Mouse (Mus musculus) urinary bladder, postnatal 4 days (tissue): Measurements from ENCODE around the gene Rad51.

Experiments used
- DNase-seq, 2 experiments: peaks; one replicate each; pipeline ENCODE4 v3.0.0; 2021 to 2022; ENCODE audit warnings: low spot score in 2 of 2

Rad51 gene

DNA sequence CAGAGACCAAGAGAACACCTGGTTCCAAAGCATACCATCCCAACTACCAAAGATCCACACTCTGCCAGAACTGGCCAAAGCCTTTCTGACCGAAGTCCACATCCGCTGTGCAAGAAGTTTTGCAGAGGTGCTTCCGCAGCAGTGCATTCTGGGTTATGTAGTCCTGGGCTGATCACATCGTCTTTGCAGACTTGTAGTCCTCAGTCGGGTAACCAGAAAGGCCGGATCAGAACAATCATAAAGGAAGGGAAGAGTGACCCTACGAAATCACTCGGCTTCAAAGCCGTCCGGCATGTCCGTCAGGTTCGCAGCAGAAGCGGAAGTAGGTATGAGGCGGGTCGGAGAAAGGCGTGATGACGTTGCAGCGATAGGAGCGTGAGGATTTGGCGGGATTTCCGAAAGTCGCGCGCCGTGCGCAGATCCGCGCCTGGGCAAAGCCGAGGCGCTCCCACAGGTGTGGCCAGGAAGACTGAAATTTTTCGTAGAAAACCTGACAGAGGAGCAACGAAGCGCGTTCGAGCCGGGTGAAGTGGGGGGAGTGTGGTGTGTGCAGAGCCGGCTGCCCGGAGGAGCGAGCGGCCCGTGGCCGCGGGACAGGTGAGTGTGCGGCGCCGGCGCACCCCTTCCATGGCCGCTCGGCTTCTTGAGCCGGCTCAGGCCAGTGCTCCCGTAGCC lies at the start of gene Rad51:
Gene Rad51, plus strand, starts transcription at position 356 of the 675 bp plus-strand sequence.
- DNase-seq = peak; percentile 81 to 87

DNA sequence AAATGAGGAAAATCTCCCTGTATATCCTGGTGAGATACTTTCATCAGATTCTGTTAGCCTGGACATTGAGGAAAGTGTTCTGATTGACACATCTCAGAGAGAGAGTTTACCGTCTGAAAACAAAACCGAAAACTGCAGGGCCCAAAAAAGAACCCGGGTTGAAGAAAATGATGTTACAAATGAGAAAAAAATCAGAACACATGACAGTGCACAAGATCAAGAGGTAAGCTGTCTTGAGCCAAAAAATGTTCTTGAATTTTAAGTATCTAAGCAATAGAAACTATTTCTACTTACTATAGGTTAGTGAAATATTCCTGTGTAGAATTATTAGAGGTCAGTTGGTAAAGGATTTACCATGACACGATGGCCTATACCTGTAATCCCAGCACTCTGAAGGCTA lies 40.2 kb upstream of the Rad51 start:
- no peak for DNase-seq

DNA sequence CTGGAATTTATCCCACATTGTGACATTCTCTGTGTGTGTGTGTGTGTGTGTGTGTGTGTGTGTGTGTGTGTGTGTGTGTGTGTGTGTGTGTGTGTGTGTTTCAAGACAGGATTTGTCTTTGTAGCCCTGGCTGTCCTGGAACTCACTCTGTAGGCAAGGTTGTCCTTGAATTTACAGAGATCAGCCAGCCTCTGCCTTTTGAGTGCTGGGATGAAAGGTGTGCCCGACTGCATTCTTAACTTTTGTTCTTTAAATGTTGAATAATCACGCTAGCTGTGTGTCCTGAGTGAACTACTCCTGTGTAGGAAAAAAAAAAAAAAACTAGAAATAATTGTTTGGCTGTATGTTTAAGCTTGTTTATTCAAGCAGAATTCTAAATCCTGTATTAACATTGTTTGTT lies 26.4 kb upstream of the Rad51 start:
- no peak for DNase-seq

DNA sequence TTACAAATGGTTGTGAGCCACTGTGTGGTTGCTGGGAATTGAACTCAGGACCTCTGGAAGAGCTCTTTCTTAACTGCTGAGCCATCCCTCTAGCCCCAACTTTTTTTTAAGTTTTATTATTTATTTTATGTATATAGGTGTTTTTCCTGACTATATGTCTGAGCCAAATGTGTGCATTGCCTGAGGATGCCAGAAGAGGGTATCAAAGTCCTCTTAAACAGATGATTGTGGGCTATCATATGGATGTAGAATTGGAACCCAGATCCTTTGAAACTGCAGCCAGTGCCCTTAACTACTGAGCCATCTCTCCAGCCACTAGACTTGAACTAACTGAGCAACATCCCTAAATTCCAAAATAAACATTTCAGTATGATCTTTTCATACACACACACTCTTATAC lies 11.0 kb upstream of the Rad51 start:
- DNase-seq = no peak

DNA sequence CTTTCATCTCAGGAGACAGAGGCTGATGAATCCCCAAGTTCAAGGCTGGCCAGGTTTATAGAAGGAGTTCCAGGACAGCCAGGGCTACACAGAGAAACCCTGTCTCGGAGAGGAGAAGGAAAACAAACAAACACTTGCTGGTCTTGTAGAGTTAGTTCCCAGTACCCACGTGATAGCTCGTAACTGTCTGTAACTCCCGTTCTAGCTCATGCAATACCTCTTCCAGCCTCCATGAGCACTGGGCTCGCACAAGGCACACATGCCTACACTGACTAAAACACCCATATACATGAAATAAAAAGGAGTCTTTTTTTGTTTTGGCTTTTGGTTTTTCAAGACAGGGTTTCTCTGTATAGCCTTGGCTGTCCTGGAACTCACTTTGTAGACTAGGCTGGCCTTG lies 6.0 kb upstream of the Rad51 start:
- no peak for DNase-seq

DNA sequence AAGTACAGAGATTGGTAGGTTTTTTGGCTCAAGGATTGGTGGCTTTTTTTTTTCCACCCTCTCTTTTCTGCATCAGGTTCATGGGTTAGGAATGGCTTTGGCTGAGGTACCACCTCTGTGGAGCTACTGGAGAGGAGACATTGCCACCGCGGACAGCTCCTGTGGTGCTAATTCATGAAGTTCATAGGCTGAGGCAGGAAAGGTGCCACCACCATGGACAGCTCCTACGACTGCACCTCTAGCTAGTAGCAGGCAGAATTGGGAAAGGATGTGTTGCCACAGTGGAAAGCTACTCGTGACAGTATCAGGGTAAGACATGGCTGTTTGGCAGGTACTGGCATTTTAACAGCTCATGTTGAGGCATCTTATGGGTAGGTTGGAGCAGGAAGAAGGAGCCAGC lies 4.0 kb upstream of the Rad51 start:
- no peak for DNase-seq

DNA sequence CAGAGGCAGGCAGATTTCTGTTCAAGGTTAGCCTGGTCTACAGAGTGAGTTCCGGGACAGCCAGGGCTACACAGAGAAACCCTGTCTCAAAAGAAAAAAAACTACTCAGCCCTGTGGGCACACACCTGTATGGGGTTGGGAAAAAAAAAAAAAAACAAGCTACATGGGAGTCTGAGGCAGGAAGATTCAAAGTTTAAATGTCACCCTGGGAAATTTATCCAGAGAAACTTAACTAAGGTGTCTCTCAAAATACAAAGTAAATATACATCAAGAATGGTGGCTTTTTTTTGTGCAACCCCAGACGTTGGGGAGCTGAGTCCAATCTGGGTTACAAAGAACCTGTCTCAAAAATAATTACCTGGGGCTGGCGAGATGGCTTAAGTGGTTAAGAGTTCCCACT lies 1.5 kb upstream of the Rad51 start:
- DNase-seq = no peak

DNA sequence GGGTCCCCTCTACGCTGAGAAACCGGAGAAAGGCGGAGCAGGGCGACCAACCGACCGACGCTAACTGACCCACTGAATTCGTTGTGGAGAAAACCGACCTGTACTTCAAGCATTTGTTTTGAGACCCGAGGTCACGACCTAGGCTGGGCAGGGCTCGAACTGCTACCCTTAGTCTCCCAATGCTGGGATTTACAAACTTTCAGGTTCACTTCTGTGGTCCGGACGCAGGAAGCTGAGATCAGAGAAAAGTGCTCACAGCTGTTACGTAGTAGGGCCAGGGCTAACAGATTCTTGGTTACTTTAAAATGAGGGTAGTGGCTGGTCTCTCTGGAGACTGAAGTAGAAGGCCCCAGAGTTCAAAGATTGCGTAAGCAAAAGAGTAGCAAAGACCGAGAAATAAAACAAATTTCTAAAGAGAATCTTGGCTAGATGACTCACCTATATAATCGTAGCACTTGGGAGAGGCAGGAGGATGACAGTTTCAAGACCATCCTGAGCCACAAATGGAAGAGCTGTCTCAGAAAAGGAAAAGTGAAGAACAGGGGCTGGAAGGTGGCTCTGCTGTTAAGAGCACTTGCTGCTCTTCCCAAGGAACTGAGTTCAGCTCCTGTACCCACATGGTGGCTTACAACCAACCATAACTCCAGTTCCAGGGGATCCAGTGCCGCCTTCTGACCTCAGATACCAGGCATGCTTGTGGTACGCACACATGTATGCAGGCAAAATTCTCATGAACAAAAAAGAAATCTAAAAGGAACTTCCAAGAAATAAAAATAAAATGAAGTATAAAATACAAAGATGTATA lies 730 bp downstream of the Rad51 start:
- no peak for DNase-seq

DNA sequence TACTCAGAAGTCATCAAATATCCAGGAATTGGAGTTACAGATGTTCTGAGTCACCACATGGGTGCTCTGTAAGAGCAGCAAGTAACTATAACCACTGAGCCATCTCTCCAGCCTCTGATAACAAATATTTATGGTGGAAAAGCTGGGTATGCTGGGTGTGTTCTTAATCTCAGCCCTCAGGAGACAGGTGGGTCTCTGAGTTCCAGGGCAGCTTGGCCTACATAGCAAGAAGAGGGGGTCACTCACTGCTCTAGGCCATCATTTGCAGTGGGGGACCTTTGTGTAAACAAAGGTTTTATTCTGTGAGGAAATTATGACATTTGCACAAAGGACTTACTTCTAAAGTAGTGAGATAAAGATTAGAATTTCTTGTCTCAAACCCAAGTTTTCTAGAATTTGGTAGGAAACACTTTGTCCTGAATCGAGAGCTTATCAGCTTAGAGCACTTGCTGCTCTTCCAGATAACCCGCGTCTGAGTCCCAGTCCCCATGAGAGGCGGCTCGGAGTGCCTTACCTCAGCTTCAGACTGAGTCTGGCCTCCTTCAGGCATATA lies 23.8 kb downstream of the Rad51 start:
- DNase-seq = no peak

DNA sequence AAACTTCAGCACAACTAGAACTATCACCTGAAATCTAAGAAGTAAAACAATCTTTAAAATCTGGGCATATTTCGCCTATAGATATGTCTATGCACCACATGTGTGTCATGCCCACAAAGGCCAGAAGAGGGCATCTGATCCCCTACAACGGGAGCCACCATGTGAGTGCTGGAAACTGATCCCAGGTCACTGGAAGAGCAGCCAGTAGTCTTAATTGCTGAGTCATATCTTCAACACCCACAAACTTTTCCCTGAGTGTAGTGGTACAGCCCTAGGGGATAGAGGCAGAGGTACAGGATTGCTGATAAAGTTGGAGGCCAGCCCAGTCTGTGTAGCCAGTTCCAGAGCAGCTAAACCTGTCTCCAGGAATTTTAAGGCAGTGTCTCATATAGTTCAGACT lies 32.6 kb downstream of the Rad51 start:
- no peak for DNase-seq

DNA sequence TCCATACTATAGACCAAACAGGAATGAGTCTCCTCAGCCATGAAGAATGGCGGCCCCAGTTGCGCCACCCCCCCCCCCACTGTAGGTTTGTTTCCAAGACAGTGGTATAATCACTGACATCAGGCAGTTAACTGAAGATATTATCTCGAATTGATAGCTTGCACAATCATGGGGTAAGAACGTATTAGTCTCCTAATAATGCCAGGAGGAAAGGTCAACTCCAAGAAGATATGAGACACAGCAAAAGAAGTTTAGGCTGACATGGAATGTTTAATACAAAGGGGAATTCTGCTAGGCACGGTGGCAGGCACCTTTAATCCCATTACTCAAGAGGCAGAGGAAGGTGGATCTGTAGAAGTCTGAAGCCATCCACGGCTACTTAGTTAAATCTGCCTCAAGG lies 33.8 kb downstream of the Rad51 start:
- DNase-seq = no peak

DNA sequence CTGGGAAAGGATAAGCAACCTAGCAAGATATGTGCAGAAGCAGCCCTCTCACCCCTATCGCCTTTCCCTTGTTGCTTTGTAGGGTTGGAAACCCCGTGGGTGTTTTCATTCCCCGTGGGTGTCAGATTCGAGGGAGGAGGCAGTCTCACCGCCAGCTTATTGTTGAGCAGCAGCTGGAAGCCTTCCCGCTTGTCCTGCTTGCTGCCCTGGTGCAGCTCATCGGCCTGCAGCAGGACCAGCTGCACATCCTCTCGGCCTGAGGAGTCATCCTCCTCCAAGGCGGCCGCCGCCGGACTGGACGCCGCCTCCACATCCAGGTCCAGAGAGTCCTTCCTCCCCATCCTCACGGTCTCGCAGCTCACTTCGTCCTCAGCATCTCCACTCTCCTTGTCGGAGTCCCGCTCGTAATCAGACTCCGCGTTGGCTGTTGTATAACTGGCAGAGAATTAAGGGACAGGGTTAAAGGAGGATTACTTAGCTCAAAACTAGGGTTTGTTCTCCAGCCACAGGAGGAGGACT lies 34.6 kb downstream of the Rad51 start:
- DNase-seq = peak in 1 of 2 experiments; percentile 29

DNA sequence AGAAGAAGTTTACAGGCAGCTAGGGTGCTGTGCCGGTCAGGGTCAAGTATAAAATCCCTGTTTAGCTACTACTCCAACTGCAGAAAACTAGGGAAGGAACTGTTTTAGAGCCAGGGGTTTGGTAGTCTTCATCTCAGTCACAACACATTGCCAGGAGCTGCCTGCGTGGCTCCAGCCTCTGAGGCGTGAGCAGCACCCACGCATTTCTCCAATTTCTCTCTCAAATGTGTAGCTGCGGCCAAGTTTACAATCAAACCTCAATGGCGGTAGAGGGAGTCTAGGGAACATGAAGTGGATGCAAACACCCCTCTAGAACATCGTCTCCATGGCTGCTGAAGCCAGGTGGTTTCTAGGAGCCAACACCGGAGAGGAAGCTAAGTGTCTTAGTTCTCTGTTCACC lies 35.2 kb downstream of the Rad51 start:
- no peak for DNase-seq

DNA sequence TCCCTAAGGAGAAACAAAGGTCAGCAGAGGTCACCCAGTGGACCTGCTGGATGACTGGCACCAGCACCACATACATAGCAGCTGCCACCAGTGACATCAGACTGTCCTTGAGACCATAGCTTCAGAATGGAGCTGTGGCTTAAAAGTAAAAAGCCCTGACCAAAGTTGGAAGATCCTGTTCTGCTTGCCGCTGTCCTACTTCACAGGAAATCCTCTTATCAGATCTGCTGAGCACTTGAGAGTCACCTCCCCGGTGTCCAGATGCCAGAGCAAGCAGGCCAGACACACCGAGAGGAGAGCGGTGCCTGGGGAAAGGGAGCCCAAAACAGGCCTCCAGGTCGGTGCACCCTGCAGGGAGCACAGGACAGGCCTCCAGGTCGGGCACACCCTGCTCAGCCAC lies 39.7 kb downstream of the Rad51 start:
- no peak for DNase-seq

DNA sequence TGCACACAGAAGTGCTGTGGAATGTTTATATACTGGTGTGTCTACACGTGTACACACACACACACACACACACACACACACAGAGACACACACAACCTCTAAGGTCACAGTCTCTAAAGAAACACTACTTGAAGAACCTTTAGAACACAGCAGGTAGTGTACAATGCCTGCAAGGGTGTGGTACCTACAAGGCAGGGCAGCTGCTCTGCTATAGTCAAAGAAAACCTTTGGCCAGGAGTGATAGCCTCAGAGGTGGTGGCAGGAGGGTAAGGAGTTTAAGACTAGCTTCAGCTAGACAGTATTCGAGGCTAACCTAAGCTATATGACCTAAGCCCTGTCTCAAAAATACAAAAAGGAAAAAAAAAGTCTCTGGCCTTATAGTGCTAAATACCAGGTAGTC lies 42.1 kb downstream of the Rad51 start:
- no peak for DNase-seq

DNA sequence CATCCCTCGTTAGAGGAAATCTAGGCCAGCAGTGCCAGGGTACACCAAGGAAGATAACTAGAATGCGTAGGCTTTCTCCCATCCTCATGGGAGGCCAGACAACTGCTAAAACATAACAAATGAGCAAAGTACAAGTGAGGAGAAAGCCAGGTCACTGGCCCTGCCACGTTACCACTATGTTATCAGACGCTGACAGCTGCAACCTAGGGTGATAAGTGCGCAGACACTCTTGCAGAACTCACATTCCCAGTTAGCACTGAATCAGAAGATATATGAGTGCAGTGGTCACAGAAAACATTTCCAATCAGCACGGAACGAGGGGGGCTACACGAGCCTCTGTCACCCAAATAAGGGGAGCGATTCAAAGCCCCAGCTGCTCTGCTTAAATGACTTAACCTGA lies 42.8 kb downstream of the Rad51 start:
- no peak for DNase-seq

DNA sequence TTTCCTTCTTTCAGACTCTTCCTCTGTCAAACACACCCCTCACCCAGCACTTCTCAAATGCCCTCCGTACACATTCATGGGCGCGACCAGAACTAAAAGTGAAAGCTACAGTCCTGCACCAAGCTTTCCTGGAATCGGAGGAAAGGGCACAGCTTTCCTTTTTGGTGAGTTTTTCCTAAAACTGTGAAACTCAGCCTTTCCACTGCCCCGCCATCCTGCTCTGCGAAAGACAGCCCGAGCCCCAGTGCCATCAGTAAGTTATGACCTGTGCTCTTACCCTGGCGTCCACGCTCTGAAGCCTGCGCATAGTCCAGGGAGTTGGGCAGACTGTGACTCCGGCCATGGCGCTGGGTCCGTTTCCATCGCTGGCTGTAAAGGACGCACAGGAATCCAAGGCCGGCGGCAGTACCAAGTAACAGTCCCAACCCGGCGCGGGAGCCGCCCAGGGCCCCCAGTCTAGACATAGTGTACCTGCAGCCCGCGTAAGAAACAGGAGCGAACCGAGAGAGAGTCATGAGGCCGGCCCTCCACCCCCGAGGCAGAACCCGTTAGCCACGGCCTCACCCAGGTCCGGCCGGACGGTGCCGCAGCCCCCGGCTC lies 43.6 kb downstream of the Rad51 start:
- no peak for DNase-seq

DNA sequence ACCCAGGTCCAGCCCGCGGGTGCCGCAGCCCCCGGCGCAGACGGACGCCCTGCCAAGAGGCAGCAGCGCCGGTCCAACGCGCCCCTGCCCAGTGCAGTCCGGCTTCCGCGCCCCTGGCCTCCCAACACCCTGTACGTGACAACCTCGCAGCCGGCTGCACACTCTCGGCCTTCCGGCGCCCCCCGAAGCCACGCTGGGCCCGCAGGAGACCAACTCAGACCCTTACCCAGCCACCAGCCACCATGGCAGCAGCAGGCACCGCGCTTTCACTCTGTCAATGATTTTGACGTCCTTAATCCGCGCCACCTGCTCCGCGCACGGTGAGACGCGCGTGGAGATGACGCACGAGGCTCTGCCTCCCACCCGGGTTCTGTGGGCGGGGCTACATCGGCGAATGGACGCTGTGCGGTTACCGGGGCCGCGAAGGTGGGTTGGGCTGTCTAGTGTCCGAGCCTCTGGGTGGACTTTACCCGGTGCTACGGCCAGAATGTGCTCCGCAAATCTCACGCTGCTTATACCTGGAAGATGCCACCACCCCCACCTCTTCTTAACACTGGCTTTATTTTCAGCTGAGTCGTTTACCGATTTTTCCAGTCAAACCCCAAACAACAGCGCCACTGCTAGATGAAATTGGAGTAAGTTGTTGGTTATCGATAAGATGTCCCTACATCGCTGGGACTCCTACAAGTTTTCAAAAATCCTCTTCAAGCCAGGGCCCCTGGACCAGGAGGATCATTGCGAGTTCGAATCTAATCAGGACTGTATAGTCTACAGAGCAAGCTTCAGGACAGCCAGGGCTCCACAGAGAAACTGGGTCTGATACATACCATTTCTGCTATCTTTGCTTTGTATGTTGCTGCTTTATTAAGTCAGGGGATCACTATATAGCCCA lies 44.3 kb downstream of the Rad51 start, which contains the start of gene Rmdn3:
Gene Rmdn3, minus strand, starts transcription at position 354 of the 892 bp plus-strand sequence.
- DNase-seq = peak; percentile 86 to 94

DNA sequence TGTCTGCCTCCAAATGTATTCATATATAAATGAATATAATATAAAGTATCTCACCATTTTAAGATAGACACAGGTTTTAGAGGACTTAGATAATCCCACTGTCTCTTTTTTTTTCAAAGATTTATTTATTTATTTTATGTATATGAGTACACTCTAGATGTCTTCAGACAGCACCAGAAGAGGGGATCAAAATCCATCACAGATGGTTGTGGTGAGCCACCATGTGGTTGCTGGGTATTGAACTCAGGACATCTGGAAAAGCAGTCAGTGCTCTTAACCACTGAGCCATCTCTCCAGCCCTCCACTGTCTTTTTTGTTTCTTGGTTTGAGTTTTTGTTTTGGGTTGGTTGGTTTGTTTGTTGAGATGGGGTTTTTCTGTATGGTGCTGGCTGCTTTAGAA lies 45.2 kb downstream of the Rad51 start:
- no peak for DNase-seq

DNA sequence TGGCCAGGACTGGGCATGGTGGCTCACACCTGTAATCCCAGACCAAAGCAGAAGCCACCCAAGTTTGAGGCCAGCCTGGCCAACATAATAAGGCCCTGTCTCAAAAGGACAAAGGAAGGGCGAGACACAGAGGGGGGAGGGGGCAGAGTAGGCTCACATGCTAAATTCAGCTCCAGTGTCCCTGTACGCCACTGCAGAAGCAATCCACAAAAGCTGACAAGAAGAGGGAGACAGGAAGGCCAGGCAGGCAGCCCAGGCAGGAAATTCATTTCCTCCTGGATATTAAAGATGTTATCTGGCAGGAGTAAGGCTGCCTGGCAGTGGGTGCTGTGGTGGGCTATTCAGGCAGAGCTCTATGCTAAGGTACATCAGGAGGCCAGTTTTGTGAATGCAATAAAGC lies 48.7 kb downstream of the Rad51 start:
- no peak for DNase-seq

DNA sequence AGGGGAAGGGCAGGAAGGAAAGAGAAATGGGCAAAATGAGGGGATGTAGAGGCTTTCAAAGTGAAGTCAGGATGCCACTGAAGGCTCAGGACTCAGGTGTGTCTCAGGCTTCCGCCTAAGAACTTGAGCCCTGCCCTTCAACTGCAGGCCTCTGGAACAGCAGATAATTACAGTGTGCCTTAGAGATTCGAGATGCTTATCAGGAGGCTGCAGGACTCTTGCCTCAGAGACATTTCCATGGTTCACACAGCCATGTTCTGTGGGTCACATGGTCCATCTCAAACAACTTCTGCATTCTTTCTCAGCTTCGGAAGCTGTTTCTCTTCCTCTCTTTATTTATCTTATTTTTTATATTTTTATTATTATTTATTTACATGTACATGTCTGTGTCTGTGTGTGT lies 50.5 kb downstream of the Rad51 start:
- no peak for DNase-seq
